Mouse (Mus musculus): Measurements from ENCODE around the gene Tuba1c.
A peak's percentile ranks its signal among the peaks of the same experiment; 100 is the strongest.

DNA sequence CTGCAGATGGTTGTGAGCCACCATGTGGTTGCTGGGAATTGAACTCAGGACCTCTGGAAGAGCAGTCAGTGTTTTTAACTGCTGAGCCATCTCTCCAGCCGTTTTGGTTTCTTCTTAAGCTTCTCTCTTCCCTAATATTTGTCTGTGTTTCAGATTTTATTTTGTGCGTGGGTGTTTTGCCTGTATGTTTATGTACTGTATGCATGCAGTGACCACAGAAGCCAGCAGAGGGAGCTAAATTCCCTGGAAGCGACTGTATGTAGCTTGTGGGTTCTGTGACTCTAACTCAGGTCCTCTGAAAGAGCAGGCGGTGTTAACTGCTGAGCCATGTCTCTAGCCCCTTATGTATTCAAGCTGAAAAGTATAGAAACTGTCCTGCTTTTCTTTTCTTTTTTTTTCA is 3.4 kb upstream of the Tuba1c start:
- TF ChIP-seq POLR2A (IDR thresholded peaks at IDR 0.05; ENCODE audit: extremely low read depth, insufficient read depth, low read length): no peak
- TF ChIP-seq CTCF (IDR thresholded peaks at IDR 0.05; ENCODE audit: low read depth, low read length): peak; percentile 33; the same call in 1 of the 2 replicates
